Mouse (Mus musculus) CD4-positive helper T cell, adult 2 months (primary cell): ENCODE measurements around the gene Coq8b.

Source experiments
- DNase-seq: peaks from one replicate; pipeline ENCODE4 v3.0.0-alpha.2; 2012; ENCODE audit warnings: low read depth, missing footprints, low spot score

Gene Coq8b

DNA sequence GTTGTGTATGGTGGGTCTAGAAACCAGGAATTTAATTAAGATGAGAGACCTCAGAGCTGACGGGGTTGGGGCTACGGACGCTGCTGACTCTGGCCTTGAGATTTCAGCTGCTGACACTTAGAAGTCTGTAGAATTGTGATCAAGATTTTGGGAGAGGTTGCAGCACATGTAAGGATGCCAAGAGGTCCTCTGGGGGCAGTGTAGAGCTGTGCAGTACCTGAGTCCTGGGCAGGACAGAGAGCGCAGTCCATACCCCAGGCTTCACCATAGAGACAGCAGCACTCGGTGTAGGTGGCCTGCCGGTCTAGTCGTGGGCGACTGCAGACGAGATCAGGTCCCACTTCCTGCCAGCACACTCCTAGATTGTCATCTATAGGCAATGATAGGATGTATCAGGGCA, 74.7 kb downstream of the Coq8b start:
- no peak for DNase-seq
